Mouse (Mus musculus) adrenal gland, postnatal 4 days (tissue): ENCODE measurements around the gene Spry2. TPM values are rescaled to one million over a fixed set of nuclear protein-coding genes. Genes with fewer than 3 reads are reported as not detected.

Source experiments
- DNase-seq, 2 experiments: peaks; one replicate each; pipeline ENCODE4 v3.0.0; 2021 to 2022; ENCODE audit warnings: low spot score in 2 of 2, mixed read lengths in 2 of 2
- long read RNA-seq, 2 experiments: library from polyadenylated mRNA; stranded (forward); transcript quantifications; one replicate each; pipeline ENCODE4 v2.0.0; 2021
- total RNA-seq, 2 experiments: library from RNA; stranded (reverse); gene quantifications; 2 replicates each; pipeline ENCODE4 v1.2.3; 2021

Gene Spry2
- 10 to 100 TPM; 51.5 to 55.0 TPM for total RNA-seq
- long read RNA-seq, experiment 1, partial matches to known transcripts = 0 of 2 reads
- long read RNA-seq, experiment 1, other reads (novel, unspliced or antisense) = 0 of 2 reads
- long read RNA-seq, experiment 2, transcript Spry2-201 (2 exons, 2,087 nt) = major isoform, 10 of 22 reads
- long read RNA-seq, experiment 2, partial matches to known transcripts = 9 of 22 reads
- long read RNA-seq, experiment 2, other reads (novel, unspliced or antisense) = 3 of 22 reads

DNA sequence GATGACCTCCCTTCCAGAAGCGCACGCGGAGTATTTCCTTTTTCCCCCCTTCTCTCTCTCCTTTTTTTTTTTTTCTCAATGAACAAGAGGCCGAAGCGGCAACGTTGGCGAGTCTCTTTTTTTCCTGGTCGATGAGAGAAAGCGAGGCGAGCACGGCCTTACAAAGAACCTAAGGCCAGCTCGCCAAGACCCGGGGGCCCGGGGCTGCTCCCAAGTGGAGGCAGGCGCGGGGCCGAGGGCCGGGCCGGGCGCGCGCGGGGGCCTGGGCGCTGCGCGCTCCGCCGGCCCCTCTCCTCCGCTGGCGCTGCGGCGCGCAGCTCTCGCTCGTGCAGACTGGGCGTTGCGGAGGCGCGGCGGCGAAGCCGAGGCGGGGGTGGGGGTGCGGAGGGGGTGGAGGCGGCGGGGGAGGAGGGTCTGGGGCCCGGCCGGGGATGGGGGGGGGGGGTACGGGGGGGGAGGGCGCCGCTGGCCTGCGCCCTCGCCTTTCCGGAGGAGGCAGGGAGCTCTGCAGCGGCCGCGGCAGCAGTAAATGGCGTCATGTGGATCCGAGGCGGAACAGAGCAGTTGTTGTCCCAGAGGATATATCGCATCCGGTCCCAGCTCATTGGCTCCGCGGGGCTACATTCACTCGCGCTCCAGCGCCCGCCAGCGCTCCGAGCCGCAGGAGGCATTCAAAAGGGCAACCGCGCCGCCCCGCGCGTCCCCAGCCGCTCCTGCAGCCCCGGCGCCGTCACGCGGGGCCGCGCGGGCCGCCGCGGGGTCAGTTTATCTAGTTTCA, at the start of gene Spry2:
TSS of gene Spry2 (minus strand) at position 29 of the 778 bp plus-strand sequence.
- peak; percentile 65 to 83 for DNase-seq

DNA sequence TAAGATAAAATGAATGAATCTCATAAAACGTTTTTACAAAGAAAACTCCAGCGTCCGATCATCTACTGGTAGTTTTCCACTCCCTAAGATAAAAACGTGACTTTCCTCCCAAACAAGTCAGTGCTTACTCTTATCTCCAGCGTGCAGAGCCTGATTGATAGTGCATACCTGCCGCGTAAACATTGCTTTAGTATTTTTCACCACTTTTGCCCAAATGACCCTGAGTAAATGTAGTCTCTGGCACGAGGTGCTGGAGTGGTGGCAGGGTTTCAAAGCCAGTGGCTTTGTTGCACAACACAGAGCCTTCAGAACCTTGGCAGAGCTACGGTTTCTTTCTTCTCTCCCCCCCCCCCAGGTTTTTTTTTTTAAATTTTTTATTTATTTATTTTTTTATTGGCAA, 44.7 kb upstream of the Spry2 start:
- DNase-seq = peak in 1 of 2 experiments; percentile 22

DNA sequence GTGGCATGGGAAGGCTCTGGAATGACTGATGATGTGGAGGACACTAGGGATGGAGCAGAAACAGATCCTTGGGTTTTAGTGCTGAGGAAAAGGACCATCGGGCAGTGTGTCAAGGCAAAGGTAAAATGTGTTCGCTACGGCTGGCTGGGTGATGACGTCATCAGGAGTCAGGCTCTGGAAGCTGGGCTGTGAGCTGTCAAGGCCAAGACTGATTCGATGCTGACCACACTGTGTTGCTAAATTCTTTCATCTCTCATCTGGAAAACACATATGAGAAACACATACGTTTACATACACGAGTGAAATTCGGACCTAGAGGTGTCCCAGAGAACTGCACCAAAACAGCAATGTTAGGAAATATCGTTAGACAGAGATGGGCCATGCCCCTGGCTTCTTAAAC, 30.1 kb upstream of the Spry2 start:
- no peak for DNase-seq

DNA sequence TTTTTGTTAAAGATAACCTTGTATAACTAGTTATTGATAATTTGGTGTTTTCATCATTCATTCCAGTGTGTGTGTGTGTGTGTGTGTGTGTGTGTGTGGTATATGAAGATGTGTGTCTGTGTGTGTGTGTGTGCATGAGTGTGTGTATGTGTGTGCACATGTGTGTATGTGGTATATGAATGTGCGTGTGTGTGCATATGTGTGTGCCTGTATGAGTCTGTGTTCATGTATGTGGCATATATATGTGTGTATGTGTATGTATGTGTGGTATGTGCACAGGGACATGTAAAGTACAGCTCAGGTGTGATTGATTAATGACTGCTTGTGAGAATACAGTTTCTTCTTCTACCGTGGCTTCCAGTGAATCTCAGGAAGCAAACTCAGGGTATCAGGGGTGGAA, 28.7 kb upstream of the Spry2 start:
- DNase-seq = no peak

DNA sequence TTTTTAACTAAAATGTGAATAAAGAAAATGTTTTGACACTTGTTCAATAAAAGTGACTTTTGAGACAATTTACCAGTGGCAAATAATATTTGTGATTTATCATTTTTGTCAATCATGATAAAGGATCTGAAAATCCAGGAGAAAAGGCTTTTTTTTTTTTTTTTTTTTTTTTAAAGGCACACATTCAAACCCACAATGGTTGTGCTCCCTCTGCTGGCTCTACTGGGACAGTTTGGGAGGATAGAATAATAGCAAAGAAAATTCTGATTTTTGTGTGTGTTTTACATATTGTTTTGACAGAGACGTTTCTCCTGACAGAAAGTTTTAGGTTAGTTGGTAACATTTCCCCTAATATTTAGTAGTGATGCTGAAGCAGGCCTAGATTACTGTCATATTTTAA, 28.1 kb upstream of the Spry2 start:
- no peak for DNase-seq

- no peak for DNase-seq
Observed at GRCm38 (mm10) chr14:105922874-105923273, 26.3 kb upstream of the Spry2 start.

- no peak for DNase-seq
Observed at GRCm38 (mm10) chr14:105922427-105922826, 25.8 kb upstream of the Spry2 start.

DNA sequence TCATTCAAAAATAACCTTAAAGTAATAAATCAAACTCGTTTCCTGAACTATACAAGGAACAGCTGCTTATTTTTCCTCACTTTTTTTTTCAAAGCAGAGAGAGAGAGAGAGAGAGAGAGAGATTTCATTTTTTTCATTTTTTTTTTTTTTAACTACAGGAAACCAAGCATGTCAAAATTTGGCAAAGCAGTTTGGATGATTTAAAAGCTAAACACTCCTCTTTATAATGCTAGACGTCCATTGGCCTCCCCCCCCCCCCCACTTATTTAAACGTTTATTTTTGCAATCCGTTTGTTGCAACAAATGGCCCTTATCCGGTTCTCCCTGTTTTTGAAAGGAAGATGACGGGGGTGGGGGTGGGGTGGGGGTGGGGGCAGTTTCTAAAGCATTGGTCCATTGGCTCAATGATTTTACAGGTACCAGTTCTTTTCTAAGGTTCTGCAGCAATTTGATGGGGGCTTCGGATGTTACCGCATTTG, 24.6 kb upstream of the Spry2 start:
- DNase-seq = no peak

DNA sequence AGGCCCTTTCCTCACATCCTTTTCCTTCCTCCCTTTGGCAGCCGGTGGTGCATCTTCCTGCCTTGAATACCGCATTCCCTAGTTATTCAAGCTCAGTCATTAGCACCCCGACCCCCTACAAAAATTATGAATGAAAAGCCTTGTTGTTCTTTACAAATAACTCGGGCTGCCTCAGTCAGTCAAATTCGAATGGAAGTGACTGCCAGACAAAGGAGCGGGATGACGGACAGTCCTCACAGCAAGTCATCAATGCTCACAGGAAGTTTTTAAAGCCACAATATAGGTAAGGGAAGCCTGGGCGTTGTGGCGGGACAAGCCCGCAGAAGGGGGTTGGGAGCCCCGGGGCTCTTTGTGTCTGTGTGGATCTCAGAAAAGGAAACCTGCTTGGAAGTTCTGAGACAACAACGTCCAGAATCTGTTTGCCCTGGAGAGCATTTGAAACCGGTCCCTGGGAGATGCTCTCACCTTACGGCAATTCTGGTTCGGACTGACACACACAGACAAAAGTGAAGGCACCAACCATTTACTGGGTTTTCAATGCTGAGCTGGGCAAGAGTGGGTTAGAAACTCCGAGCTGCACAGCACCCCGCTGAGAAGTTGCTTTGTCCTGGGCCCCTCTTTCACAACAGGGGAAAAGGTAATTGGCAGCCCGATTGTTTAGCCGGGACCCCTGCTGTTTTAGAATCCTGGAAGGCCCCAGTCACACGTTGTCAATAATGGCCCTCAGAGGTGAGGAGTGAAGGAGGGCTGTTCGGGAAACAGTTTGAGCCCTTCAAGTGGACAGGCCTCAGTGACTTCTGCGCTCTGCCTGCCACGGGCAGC, 24.0 kb upstream of the Spry2 start:
- no peak for DNase-seq

- DNase-seq = no peak
Observed at GRCm38 (mm10) chr14:105907216-105907615, 10.6 kb upstream of the Spry2 start.

GRCm38 (mm10) chr14:105905935-105906334, 9.3 kb upstream of the Spry2 start:
- DNase-seq = no peak

DNA sequence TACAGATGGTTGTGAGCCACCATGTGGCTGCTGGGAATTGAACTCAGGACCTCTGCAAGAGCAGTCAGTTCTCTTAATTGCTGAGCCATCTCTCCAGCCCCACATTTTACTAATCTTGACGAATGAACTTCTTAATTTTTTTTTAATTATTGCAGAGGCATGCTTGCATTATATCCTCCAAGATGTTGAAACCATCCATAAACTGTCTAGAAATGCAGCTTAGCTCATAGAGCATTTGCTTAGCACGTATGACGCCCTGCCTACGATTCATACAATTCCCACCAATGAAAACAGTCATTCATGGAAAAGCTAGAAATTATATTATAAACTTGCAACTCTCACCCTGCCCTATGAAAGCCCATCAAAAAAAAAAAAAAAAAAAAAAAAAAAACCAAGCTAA, 8.9 kb upstream of the Spry2 start:
- no peak for DNase-seq

DNA sequence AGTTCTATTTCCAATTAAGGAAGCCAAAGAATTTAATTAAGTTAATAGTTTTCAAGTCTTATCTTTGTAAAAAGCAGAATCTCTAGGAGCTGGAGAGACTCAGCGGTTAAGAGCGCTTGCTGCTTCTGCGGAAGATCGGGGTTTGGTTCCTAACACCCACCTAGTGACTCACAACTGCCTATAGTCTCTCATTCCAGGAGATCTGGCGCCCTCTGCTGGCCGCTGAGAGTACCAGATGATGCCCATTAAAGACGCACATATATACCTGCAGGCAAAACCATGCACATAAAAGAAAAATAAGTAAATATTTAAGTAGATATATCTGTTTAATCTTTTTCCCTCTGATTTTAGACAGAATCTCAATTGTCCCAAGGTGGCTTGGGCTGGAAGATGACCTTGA, 6.2 kb upstream of the Spry2 start:
- no peak for DNase-seq

DNA sequence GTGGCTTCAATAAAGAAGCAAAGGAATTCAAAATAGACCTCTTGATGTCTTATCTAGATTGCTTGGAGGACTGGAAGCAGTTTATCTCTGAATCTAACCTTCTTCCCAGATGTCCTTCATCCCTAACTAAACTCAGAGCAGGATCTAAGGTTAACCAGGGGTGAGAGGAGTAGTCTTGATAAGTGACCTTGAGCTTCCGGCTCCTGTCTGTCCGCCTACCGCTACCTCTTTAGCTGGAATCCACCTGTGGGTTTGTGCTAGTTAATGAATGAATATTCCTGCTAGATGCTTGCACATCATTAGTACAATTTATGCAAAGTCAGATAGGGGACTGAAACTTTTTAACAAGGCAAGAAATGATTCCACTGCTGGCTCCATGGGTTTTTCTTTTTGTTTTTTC, 4.2 kb upstream of the Spry2 start:
- DNase-seq = no peak

- no peak for DNase-seq
Observed at GRCm38 (mm10) chr14:105899116-105899515, 2.5 kb upstream of the Spry2 start.

GRCm38 (mm10) chr14:105898266-105899111, 1.9 kb upstream of the Spry2 start:
- DNase-seq = peak; percentile 73 to 93

DNA sequence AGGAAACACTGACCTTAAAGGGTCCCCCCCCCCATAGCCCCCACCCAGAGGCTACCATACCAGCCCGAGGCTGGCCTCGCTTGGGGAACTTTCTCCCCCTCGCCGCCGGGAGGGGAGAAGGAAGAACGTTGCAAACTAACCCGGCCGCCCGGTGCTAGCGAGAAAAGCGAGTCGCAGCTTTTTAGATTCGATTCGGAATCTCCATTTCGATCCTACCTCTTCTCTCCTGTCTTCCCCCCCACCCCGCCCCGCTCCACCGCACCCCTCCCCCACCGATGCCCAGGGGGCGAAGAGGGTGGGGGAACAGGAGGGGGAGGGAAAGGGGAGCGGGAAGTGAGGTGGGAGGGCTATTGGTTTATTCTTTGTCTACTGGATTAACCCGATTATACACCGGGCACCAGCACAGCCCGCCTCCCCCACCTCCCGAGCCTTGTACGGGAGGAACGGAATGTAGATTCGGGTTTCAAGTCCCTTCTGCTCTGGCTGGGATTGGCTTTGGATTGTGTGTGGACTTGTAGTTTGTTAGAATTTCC, 1.0 kb upstream of the Spry2 start:
- peak; percentile 21 to 36 for DNase-seq

DNA sequence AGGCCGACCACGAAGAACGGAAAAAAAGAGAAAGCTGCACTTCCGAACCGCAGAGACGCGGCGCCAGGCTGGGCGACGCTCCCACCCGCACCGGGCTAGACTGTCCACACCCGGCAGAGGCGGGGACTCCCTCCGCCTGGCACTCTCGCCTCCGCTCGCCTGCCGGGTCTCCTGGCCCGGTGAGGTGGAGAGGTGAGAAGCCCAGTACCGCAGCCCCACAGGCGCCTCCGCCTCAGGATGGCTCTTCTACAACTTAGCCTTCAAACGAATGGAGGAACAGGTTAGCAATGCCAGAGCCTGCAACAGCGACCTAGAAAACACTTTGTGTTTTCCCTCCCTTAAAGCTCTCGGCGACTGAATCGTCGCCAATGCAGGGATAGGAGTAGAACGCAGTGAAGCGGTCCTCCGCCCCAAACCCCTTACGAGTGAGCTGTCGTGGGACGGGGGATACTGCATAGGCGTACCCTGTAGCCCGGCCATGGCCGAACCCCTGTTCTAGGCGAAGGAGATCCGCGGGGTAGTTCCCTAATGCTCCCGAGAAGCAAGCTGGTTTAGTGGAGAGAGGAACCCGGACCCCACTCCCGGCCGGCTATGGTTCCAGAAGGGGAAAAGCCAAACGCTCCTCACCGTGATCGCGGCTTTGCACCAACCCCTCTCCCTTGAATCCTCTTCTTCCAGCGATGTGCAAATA, 513 bp downstream of the Spry2 start:
- DNase-seq = peak; percentile 14 to 22

DNA sequence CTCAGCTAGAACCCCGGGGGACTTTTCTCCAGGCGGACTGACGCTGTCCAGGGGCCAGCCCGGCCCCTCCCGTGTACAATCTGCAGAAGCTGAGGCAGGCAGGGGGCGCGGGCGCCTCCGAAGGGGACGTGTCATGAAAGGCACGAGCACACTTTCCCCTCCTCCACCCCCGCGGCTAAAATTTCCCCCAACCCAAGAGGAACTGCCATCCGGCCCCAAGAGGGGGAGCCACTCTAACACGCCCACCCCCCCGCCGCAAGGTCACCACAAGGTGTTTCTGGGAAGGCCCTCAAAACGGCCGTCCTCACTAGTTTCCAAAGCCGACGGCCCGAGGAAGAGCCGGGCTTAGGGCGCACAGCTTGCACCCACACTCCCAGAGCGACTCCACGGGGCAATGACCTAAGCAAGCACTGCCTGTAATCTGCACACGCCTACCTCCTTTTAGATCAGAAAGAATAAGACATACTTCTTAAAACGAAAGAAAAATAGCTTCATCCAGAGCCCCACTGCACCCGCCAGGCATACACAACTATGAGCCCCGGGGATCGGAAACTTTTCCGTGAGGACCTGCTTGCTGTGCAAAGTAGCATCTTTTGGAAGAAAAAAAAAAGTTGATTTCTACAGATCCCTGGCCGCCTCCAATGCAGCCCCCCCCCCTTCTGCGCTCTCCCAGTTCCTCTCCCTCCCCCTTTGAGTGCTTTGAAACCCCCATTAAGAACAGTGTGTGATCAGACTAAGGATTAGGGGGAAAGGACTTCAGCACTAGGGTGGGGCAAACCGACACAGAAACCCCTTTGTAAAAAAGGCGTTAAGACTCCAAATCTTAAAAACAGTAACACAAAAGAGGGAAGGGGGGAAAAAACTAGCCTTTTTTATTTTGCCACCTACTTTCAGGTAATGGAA, 1.4 kb downstream of the Spry2 start:
- peak; percentile 37 to 48 for DNase-seq
